Mouse (Mus musculus) intestine, embryonic 15.5 days (tissue): ENCODE results near the gene Tmem170b. TPM values are rescaled to one million over a fixed set of nuclear protein-coding genes. Genes with fewer than 3 reads are reported as not detected.

Experiments used
- ATAC-seq: fragments of 200-750 bp; cut with Nextera tagmentation; 2 replicates; pipeline ENCODE4 v1.8.0; 2017; ENCODE audit warnings: moderate TSS enrichment, moderate library complexity
- H3K27ac ChIP-seq: fragments of 300-500 bp; sonication (generic); 2 replicates; pipeline ENCODE4 v1.5.1; 2015; ENCODE audit warnings: mild to moderate bottlenecking, inconsistent platforms
- H3K27me3 ChIP-seq: fragments of 300-500 bp; sonication (generic); replicated peaks from 2 replicates; pipeline ENCODE4 v1.6.1; 2015; ENCODE audit warnings: inconsistent platforms
- H3K36me3 ChIP-seq: fragments of 300-500 bp; sonication (generic); 2 replicates; pipeline ENCODE4 v1.6.1; 2015; ENCODE audit warnings: inconsistent platforms
- H3K4me1 ChIP-seq: fragments of 300-500 bp; sonication (generic); replicated peaks from 2 replicates; pipeline ENCODE4 v1.6.1; 2015; ENCODE audit warnings: inconsistent platforms
- H3K4me2 ChIP-seq: fragments of 300-500 bp; sonication (generic); replicated peaks from 2 replicates; pipeline ENCODE4 v1.6.1; 2015; ENCODE audit warnings: mild to moderate bottlenecking, inconsistent platforms
- H3K4me3 ChIP-seq: fragments of 300-500 bp; sonication (generic); replicated peaks from 2 replicates; pipeline ENCODE4 v1.5.1; 2015; ENCODE audit warnings: inconsistent platforms
- H3K9ac ChIP-seq: fragments of 300-500 bp; sonication (generic); 2 replicates; pipeline ENCODE4 v1.6.1; 2015; ENCODE audit warnings: inconsistent platforms
- H3K9me3 ChIP-seq: fragments of 300-500 bp; sonication (generic); 2 replicates; pipeline ENCODE4 v1.6.1; 2016; ENCODE audit warnings: inconsistent platforms
- WGBS: fragments of 180-500 bp; shearing (Covaris S2); methylation state at CpG from one replicate; pipeline ENCODE4 v1.1.7; 2015; 5-methylcytosine and 5-hydroxymethylcytosine counted together
- polyA plus RNA-seq: library from polyadenylated mRNA; unstranded; fragments of >200 nt; fragmentation: Nextera tagmentation; extraction: Ambion mirVana; gene quantifications from 2 replicates; pipeline ENCODE4 v1.2.1, GENCODE M21; 2015

Tmem170b gene
- polyA plus RNA-seq, 1 experiment from 2014 or later, result 11.0 TPM

DNA sequence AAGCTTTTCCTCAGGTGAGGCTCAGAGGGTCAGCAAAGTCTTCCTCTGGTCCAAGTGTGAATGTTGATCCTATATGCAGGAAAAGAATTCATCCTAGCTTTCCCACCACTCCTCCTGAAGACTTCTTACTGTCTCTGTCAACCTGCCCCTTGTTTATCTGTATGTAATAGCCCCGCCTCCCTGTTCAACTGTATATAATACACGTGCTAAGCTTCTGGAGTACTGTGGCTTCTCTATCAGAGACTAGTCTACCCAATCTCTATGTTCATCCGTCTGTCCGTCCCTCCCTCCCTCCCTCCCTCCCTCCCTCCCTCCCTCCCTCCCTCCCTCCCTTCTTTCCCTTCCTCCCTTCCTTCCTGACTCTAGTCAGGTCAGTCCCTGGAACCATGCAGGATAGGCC is 14.4 kb downstream of the Tmem170b start:
- no peak overlapping the region for H3K4me3 ChIP-seq
- H3K4me1 ChIP-seq, result no peaks in the 10 kb centered on the region
- no peaks in the 10 kb centered on the region for H3K9me3 ChIP-seq
- WGBS, result 83% methylated on average over 4 of the region's 4 CpGs
- H3K27ac ChIP-seq, result no peak overlapping the region
- no peaks in the 10 kb centered on the region for H3K36me3 ChIP-seq
- H3K4me2 ChIP-seq, result no peak overlapping the region
- H3K27me3 ChIP-seq, result no peaks in the 10 kb centered on the region
- no peak overlapping the region for H3K9ac ChIP-seq
- ATAC-seq, result no peak

DNA sequence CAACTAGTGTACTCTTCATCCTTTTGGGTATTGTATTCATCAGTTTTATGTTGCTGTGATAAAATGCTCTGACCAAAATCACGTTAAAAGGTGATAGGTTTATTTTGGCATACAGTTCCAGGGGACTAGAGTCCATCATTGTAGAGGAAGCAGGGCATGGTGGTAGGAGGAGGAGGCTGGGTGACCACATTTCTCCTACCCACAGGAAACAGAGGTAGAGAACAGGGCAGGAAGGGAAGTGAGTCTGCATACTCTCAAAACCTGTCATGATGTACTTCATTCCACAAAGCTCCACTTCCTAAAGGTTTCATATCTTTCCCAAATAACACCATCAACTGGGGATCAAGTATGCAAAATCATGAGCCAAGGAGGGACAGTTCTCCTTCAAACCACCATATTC is 18.4 kb downstream of the Tmem170b start:
- Histone ChIP-seq H3K27ac (no peak overlapping the region), H3K36me3 (no peaks in the 10 kb centered on the region), H3K4me1 (no peaks in the 10 kb centered on the region), H3K9ac (no peak overlapping the region), H3K4me2 (no peak overlapping the region), H3K4me3 (no peak overlapping the region), H3K27me3 (no peaks in the 10 kb centered on the region), H3K9me3 (no peaks in the 10 kb centered on the region)
- 71% methylated on average over 1 of the region's 1 CpGs for WGBS
- ATAC-seq, result no peak

DNA sequence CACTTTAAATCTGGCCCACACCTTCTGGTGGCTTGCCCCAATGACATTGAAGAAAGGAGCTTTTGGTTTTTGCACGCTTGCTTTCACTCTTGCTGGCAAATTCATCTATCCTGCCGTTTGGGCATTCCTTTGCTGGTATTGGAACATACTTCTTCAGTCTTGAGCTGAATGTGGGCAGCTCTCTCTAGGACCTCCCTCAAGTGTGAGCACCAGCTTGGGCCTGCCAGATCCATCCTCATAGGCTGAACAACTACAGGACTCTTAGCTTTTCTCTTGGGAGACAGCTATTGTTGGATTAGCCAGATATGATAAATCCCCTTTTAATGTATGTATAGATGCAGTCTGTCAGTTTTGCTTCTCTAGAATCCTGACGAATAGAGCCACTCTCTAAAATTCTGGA is 19.5 kb downstream of the Tmem170b start:
- Histone ChIP-seq H3K36me3 (no peaks in the 10 kb centered on the region), H3K4me1 (no peaks in the 10 kb centered on the region), H3K4me2 (no peak overlapping the region), H3K27me3 (no peaks in the 10 kb centered on the region), H3K4me3 (no peak overlapping the region), H3K9me3 (no peaks in the 10 kb centered on the region), H3K27ac (no peak overlapping the region), H3K9ac (no peak overlapping the region)
- 83% methylated on average over 3 of the region's 3 CpGs for WGBS
- ATAC-seq, result no peak

DNA sequence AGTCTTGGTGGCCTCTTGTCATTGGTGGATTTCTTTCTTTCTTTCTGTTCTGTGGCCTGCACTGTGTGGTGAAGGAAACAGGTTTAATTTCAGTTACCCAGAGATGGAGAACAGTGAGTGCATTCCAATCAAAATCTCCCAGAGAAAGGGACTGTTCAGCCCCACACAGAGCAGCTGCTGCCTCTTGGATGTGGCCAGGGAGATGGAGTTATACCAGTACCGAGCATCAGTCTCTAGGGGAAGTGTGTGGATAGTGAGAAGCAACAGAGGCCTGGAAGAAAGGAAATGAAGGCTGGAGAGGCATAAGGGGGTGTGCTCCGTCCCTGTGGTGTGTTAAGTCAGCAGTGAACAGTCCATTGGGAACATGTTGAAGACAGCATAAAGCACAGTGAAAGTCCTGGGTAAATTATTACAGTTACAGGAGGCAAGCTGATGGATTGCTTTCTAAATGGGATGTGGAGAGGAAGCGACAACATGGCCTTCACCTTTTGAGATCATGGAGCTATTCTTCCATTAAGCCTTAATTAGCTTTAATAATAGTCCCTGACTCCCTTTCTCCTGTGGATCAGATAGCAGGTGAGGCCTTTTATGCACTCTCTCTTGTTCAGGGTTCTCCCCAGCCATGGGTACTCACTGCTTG is 21.7 kb downstream of the Tmem170b start:
- no peak for ATAC-seq
- H3K27ac ChIP-seq, result no peak overlapping the region
- 59% methylated on average over 3 of the region's 3 CpGs for WGBS

DNA sequence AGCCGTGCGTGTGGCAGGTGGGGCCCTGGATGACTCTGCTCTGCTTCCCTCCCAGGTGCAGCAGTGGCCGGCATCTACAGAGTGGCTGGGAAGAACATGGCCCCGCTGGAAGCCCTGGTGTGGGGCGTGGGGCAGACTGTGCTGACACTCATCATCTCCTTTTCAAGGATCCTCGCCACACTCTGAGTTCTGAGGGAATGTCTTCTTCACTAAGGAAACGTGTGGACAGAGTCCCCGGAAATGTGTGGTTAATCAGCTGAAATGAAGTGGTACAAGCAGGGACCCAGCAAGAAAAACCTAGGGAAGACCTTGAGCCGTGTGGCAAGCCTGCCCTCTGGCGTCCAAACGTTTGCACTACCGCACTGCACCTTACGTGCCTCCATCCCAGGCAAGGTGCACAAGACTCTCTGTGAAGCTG is 28.7 kb downstream of the Tmem170b start:
- H3K27ac ChIP-seq, result no peak overlapping the region
- H3K36me3 ChIP-seq, result no peaks in the 10 kb centered on the region
- H3K4me1 ChIP-seq, result no peaks in the 10 kb centered on the region
- H3K27me3 ChIP-seq, result no peaks in the 10 kb centered on the region
- no peak overlapping the region for H3K9ac ChIP-seq
- WGBS, result 25% methylated on average over 13 of the region's 13 CpGs
- no peak overlapping the region for H3K4me3 ChIP-seq
- H3K4me2 ChIP-seq, result no peak overlapping the region
- no peaks in the 10 kb centered on the region for H3K9me3 ChIP-seq
- peak; percentile 82 for ATAC-seq

More for the DNA sequence above, 21.7 kb downstream of the Tmem170b start:
- no peak overlapping the region for H3K4me2 ChIP-seq
- H3K4me3 ChIP-seq, result no peak overlapping the region
- H3K4me1 ChIP-seq, result no peaks in the 10 kb centered on the region
- H3K27me3 ChIP-seq, result no peaks in the 10 kb centered on the region
- H3K9me3 ChIP-seq, result no peaks in the 10 kb centered on the region
- H3K9ac ChIP-seq, result no peak overlapping the region
- H3K36me3 ChIP-seq, result no peaks in the 10 kb centered on the region

DNA sequence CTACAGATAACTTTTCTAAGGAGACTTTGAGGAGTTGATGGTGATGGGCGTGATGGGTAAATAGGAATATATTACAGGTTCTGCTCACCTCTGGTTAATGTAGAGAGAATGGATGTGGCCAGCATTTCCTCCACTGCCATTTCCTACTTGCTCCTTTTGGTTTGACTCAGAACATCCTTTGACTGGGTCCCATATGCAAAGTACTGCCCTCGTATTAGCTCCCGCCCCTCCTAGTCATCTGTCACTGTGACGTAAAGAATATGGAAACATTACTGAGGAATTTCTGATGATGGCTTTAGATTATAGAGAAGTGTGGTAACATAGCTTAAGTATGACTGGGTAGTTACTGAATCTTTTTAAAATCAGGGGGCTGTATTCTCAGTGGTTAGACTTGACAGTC is 32.4 kb downstream of the Tmem170b start:
- no peak overlapping the region for H3K9ac ChIP-seq
- H3K27ac ChIP-seq, result no peak overlapping the region
- no peak for ATAC-seq
- WGBS, result 83% methylated on average over 4 of the region's 4 CpGs
- no peak overlapping the region for H3K4me3 ChIP-seq
- H3K36me3 ChIP-seq, result no peaks in the 10 kb centered on the region
- H3K4me1 ChIP-seq, result no peaks in the 10 kb centered on the region
- H3K27me3 ChIP-seq, result no peaks in the 10 kb centered on the region
- no peak overlapping the region for H3K4me2 ChIP-seq
- H3K9me3 ChIP-seq, result no peaks in the 10 kb centered on the region

DNA sequence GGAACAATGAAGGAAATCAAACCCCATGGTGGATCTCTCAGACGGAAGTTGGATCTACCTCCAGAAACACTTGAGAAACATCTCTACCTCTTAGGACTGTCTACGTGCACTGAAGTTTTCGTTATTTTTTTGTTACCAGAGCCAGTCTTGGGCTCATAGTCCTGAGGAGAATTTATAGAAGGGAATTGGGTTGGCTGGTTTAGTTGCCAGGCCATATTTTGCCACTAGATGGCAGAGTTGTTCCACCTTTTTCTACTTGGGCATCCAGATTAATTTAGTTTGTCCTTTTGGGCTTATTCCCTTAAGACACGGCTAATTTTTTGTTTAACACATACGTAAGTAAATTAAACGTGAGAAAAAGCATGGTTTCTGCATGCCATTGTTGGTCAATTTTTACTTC is 37.1 kb downstream of the Tmem170b start:
- no peaks in the 10 kb centered on the region for H3K36me3 ChIP-seq
- H3K4me1 ChIP-seq, result peaks cover 9% of the 10 kb centered on the region; the same call in 1 of the 2 replicates
- no peaks in the 10 kb centered on the region for H3K9me3 ChIP-seq
- H3K27ac ChIP-seq, result no peak overlapping the region
- H3K4me2 ChIP-seq, result no peak overlapping the region
- no peak overlapping the region for H3K9ac ChIP-seq
- ATAC-seq, result 0 out of 2 replicates have a peak, but pooled peaks have one; percentile 33
- 24% methylated on average over 6 of the region's 6 CpGs for WGBS
- no peak overlapping the region for H3K4me3 ChIP-seq
- no peaks in the 10 kb centered on the region for H3K27me3 ChIP-seq

DNA sequence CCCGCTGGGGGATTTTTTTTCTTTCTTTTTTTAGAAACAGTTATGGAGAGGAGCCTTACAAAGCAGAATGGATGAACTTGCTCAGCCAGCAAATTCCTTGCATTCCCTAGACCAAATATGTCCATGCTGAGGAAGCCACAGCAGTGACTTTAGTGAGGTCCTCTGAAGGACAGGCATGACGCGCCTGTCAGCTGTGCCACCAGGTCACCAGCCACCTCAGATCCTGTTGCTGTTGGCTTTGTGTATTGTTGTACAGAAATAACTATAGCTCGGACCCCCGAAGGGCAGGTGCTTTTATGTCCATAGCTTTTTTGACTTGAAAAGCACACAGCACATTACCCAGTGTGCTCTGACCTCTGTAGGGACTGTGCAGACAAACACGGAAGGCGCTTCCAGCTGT is 38.1 kb downstream of the Tmem170b start:
- H3K36me3 ChIP-seq, result no peaks in the 10 kb centered on the region
- no peaks in the 10 kb centered on the region for H3K9me3 ChIP-seq
- no peak overlapping the region for H3K27ac ChIP-seq
- H3K4me1 ChIP-seq, result peaks cover 9% of the 10 kb centered on the region; the same call in 1 of the 2 replicates
- H3K4me3 ChIP-seq, result no peak overlapping the region
- peak; percentile 64 for ATAC-seq
- WGBS, result 62% methylated on average over 7 of the region's 7 CpGs
- H3K4me2 ChIP-seq, result no peak overlapping the region
- H3K9ac ChIP-seq, result no peak overlapping the region
- H3K27me3 ChIP-seq, result no peaks in the 10 kb centered on the region

DNA sequence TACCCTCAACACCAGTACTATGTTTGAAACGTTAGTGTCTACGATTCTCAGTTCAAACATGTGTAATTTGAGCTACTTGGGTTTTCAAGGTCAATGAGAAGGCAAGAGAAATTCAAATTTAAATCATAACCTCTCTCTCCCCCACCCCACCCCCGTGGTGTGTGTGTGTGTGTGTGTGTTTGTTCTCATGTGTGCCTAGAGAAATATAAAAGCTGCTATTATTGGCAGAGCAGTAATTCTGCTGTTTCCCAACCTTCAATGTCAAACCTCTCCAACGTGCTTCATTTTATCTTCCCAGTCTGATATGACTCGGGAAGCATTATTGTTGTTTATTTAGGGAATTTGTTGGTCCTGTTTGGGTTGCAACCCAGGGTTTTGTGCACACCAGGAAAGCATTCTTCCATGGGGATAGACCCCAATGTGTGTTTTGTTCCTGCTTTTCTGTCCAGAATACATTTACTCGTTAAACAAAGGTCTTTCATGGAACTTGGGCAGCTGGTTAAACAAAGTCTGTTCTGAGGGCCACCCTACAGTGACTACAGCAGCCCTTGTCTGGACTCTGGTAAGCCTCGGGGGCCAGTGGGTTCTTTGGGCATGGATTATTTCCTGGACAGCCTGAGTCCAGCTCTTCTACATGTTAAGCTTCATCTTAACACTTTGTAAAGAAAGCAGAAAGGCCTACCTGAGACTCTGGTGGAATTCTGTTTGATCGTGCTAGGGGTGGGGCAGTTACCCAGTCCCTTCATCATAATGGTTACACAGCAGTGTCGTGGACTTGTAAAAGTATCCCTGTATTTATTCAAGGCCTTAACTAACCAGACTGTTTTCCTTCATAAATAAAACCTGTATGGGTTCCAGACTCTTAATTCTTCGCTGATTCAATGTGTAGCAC is 39.1 kb downstream of the Tmem170b start:
- no peak overlapping the region for H3K4me2 ChIP-seq
- H3K4me3 ChIP-seq, result no peak overlapping the region
- H3K27ac ChIP-seq, result no peak overlapping the region
- ATAC-seq, result 0 out of 2 replicates have a peak, but pooled peaks have one; percentile 36
- no peaks in the 10 kb centered on the region for H3K9me3 ChIP-seq
- H3K9ac ChIP-seq, result no peak overlapping the region
- no peaks in the 10 kb centered on the region for H3K27me3 ChIP-seq
- H3K36me3 ChIP-seq, result no peaks in the 10 kb centered on the region
- peaks cover 9% of the 10 kb centered on the region; the same call in 1 of the 2 replicates for H3K4me1 ChIP-seq
- WGBS, result 42% methylated on average over 10 of the region's 10 CpGs

DNA sequence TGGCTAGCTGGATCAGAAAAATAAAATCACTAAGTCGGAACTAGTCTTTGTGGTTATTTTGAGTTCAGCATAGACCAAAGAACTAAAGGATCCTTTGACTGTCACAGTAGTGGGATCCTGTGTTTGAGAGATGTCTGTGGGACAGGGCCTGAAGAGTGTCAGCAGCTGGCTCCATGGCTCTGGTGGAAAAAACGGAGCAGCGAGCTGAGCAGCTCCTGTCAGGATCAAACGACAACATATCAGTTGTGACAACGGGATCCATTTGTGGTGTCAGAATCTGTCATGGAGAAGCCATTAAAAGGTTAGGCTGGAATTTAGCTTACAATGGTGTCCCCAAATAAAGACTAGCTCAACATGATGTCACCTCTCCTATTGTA is 39.8 kb downstream of the Tmem170b start:
- Histone ChIP-seq H3K36me3 (no peaks in the 10 kb centered on the region), H3K4me1 (peaks cover 9% of the 10 kb centered on the region; the same call in 1 of the 2 replicates), H3K27ac (no peak overlapping the region), H3K9ac (no peak overlapping the region), H3K9me3 (no peaks in the 10 kb centered on the region), H3K4me3 (no peak overlapping the region), H3K4me2 (no peak overlapping the region), H3K27me3 (no peaks in the 10 kb centered on the region)
- ATAC-seq, result no peak
- WGBS, result 82% methylated on average over 5 of the region's 5 CpGs

DNA sequence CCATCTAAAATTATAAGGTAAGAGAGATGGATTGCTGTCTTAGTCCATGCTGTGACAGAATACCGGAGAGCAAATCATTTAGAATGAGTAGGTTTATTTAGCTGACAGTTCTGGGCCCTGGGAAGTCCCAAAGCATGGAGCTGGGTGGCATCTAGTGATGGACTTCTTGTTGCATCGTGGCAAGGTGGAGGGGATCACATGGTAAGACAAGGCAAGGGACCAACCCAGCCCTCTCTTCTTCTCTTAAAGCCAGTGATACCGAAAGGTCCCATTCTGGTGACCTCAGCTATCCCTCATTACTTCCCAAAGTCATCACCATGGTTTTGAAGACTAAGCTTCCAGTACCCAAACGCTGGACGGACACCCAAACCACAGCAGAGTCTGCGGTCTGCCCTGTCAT is 42.3 kb downstream of the Tmem170b start:
- ATAC-seq, result no peak
- H3K27ac ChIP-seq, result no peak overlapping the region
- no peaks in the 10 kb centered on the region for H3K9me3 ChIP-seq
- H3K27me3 ChIP-seq, result no peaks in the 10 kb centered on the region
- no peak overlapping the region for H3K4me3 ChIP-seq
- H3K4me2 ChIP-seq, result no peak overlapping the region
- H3K4me1 ChIP-seq, result peaks cover 9% of the 10 kb centered on the region; the same call in 1 of the 2 replicates
- 93% methylated on average over 6 of the region's 6 CpGs for WGBS
- H3K36me3 ChIP-seq, result no peaks in the 10 kb centered on the region
- H3K9ac ChIP-seq, result no peak overlapping the region

DNA sequence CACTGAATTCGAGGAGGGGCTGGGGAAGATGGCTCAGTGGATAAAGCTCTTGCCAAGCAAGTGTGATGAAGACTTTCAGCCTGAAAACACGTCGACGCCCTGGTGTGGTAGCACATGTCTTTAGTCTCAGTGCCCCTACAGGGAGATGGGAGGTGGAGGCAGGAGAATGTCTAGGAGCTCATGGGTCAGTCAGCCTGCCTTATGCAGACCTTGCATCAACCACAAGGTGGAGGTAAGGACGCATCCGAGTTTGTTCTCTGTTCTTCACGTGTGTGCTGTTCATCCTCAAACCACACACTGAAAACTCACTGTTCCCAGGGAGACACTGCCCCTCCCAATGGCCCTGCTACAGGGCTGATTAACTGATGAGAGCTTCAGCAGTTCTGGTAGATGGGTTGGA is 45.0 kb downstream of the Tmem170b start:
- no peak overlapping the region for H3K9ac ChIP-seq
- H3K9me3 ChIP-seq, result no peaks in the 10 kb centered on the region
- no peaks in the 10 kb centered on the region for H3K27me3 ChIP-seq
- H3K4me3 ChIP-seq, result no peak overlapping the region
- 76% methylated on average over 7 of the region's 7 CpGs for WGBS
- H3K4me2 ChIP-seq, result no peak overlapping the region
- ATAC-seq, result no peak
- no peaks in the 10 kb centered on the region for H3K36me3 ChIP-seq
- no peak overlapping the region for H3K27ac ChIP-seq
- H3K4me1 ChIP-seq, result no peaks in the 10 kb centered on the region
